Mouse (Mus musculus): ENCODE data around the gene Rffl.

Gene Rffl

GRCm38 (mm10) chr11:82874924-82875323 lies 3.9 kb upstream of the Rffl start:
- DNase-seq (ENCODE audit: low read depth), result no peak

GRCm38 (mm10) chr11:82870173-82871030 lies 608 bp downstream of the Rffl start:
- DNase-seq (ENCODE audit: low read depth), result peak; percentile 69

GRCm38 (mm10) chr11:82869506-82870172 lies 1.4 kb downstream of the Rffl start:
- DNase-seq (ENCODE audit: low read depth), result no peak

- no peak for DNase-seq (ENCODE audit: low read depth)
These were observed 3.1 kb downstream of the Rffl start for GRCm38 (mm10) chr11:82867956-82868355.

- no peak for DNase-seq (ENCODE audit: low read depth)
These were observed 4.0 kb downstream of the Rffl start for GRCm38 (mm10) chr11:82866850-82867564.

- no peak for DNase-seq (ENCODE audit: low read depth)
These were observed 5.1 kb downstream of the Rffl start for GRCm38 (mm10) chr11:82865957-82866356.

- no peak for DNase-seq (ENCODE audit: low read depth)
These were observed 7.5 kb downstream of the Rffl start for GRCm38 (mm10) chr11:82863488-82863931.

- no peak for DNase-seq (ENCODE audit: low read depth)
These were observed 8.0 kb downstream of the Rffl start for GRCm38 (mm10) chr11:82863059-82863458.

- DNase-seq (ENCODE audit: low read depth), result no peak
These were observed 8.4 kb downstream of the Rffl start for GRCm38 (mm10) chr11:82862638-82863037.

GRCm38 (mm10) chr11:82861558-82861957 lies 9.5 kb downstream of the Rffl start:
- DNase-seq (ENCODE audit: low read depth), result no peak

- no peak for DNase-seq (ENCODE audit: low read depth)
These were observed 10.3 kb downstream of the Rffl start for GRCm38 (mm10) chr11:82860759-82861158.

GRCm38 (mm10) chr11:82857307-82857848 lies 13.6 kb downstream of the Rffl start:
- DNase-seq (ENCODE audit: low read depth), result no peak

GRCm38 (mm10) chr11:82856032-82856431 lies 15.0 kb downstream of the Rffl start:
- DNase-seq (ENCODE audit: low read depth), result no peak

- DNase-seq (ENCODE audit: low read depth), result no peak
These were observed 15.6 kb downstream of the Rffl start for GRCm38 (mm10) chr11:82855327-82855973.

- DNase-seq (ENCODE audit: low read depth), result no peak
These were observed 16.9 kb downstream of the Rffl start for GRCm38 (mm10) chr11:82854111-82854510.

GRCm38 (mm10) chr11:82852958-82853357 lies 18.1 kb downstream of the Rffl start:
- DNase-seq (ENCODE audit: low read depth), result no peak

- no peak for DNase-seq (ENCODE audit: low read depth)
These were observed 18.5 kb downstream of the Rffl start for GRCm38 (mm10) chr11:82852540-82852939.

GRCm38 (mm10) chr11:82852115-82852514 lies 18.9 kb downstream of the Rffl start:
- DNase-seq (ENCODE audit: low read depth), result no peak

GRCm38 (mm10) chr11:82850259-82850658 lies 20.8 kb downstream of the Rffl start:
- no peak for DNase-seq (ENCODE audit: low read depth)

- no peak for DNase-seq (ENCODE audit: low read depth)
These were observed 23.4 kb downstream of the Rffl start for GRCm38 (mm10) chr11:82847571-82848000.

GRCm38 (mm10) chr11:82846938-82847337 lies 24.1 kb downstream of the Rffl start:
- no peak for DNase-seq (ENCODE audit: low read depth)

- no peak for DNase-seq (ENCODE audit: low read depth)
These were observed 25.0 kb downstream of the Rffl start for GRCm38 (mm10) chr11:82846079-82846436.

Data from naive thymus-derived CD4-positive, alpha-beta T cell, adult 2 months (primary cell).